Mouse (Mus musculus): ENCODE measurements around the gene Usp12.
A peak's percentile ranks its signal among the peaks of the same experiment; 100 is the strongest.

Gene Usp12

GRCm38 (mm10) chr5:146798031-146798430 lies 3.2 kb upstream of the Usp12 start:
- DNase-seq (ENCODE audit: low spot score), result no peak

GRCm38 (mm10) chr5:146795728-146796127 lies 922 bp upstream of the Usp12 start:
- DNase-seq (ENCODE audit: low spot score), result no peak

DNA sequence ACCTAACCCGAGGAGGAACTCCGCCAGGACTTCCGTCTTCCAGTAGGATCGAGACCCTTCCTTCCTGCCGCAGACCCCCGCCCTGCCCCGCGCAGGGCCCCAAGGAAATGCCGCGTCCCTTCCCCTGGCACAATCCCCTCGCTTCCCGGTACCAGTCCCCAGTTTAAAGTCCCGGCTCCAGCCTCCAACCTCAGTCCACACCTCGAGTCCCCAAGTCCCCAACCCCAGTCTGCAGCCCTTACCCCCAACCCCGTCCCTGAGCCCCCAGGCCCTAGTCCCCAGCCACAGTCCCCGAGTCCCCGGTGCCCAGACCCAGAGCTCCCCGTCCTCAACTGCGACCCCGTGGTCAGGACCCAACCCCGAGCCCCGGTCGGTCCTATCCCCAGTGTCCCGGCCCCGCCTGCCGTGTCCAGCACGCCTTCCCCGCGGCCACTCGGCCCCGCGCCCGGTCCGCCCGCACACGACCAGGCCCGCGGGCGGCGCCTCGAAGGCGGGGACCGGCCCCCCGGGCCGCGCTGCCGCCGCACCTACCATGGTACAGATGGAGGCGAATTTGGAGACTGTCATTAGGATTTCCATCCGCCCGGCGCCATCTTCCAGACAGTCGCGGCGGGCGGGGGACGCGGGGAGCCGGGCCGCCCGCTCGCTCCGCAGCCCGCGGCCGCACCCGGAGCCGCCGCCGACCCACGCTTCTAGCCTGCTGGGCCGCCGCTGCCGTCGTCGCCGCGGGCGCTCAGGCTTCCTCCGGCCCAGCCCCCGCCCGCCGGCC lies 538 bp downstream of the Usp12 start:
- DNase-seq (ENCODE audit: low spot score), result peak; percentile 53

- no peak for DNase-seq (ENCODE audit: low spot score)
Observed at GRCm38 (mm10) chr5:146793630-146794083, 1.1 kb downstream of the Usp12 start.

- no peak for DNase-seq (ENCODE audit: low spot score)
Observed at GRCm38 (mm10) chr5:146792140-146792791, 2.5 kb downstream of the Usp12 start.

DNA sequence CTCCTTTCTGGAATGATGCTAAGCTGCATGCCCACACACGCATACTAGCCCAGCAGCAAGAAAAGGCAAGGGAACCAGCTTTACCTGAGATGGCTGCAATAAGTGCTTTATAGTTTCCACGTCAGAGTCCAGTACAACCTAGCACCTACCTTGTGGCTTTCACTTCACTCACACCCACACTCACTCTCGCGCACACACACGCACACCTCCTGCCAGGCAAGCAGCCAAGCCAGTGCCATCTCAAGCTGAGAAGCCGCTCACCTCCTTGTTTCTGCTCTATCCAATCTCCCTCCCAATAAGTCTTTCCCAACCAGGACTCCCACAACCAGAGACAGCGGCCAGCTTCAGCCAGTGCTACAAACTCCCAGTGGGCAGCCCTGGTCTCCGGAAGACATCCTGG lies 3.9 kb downstream of the Usp12 start:
- DNase-seq (ENCODE audit: low spot score), result no peak

DNA sequence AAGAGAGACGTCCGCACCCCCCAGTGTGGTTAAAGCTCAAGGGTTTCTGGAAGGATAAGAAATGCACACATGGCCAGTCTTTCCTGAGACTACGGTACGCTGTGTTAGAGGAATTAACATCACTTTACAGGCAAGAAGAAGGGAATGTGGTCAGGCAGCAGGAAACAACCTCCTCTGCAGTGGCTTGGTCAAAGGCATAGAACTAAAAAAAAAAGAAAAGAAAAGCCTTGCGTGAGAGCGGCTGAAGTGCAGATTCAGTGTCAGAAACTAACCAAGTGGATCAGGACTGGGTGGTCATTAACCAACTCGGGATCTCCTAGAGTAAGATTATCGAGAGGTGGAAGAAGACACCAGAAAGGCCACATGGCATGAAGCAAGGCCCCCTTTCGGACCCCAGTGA lies 5.4 kb downstream of the Usp12 start:
- DNase-seq (ENCODE audit: low spot score), result no peak

DNA sequence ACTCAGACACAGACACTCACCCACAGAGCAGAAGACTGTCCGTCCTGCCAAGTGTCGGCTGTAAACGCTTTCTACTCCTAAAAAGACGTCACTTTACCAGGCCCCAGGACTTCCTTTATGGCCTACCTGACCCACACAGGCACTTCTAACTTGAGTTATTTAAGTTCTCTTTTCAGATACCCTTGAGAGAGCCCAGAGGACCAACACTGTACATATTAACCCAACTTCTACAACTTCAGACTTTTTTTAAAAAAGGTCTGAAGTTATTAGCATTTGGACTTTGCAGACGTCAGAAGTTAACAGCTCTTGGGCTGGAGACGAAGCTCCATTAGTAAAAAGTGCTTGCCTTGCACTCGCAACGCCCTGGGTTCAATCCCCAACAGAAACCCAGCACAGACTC lies 8.7 kb downstream of the Usp12 start:
- no peak for DNase-seq (ENCODE audit: low spot score)

DNA sequence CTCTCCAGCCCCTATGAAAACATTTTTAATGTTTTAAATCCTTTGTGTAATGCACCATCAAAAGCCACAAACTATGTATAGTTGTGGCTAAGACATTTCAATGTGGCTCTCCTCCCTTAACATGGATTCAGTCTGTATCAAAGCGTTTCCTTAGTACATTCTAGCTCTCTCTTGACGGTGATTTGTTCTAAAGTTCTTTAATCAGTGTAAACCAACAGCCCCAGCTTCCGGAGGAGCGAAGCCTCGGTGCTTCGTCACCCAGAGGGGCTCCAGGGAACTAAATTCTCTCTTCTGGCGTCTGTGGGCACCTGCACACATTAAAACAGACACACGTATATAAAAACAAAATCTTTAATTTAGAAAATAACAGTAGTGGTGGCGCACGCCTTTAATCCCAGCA lies 10.9 kb downstream of the Usp12 start:
- DNase-seq (ENCODE audit: low spot score), result no peak

- DNase-seq (ENCODE audit: low spot score), result no peak
Observed at GRCm38 (mm10) chr5:146783300-146783699, 11.5 kb downstream of the Usp12 start.

- DNase-seq (ENCODE audit: low spot score), result no peak
Observed at GRCm38 (mm10) chr5:146781663-146782062, 13.1 kb downstream of the Usp12 start.

GRCm38 (mm10) chr5:146779931-146780330 lies 14.9 kb downstream of the Usp12 start:
- no peak for DNase-seq (ENCODE audit: low spot score)

DNA sequence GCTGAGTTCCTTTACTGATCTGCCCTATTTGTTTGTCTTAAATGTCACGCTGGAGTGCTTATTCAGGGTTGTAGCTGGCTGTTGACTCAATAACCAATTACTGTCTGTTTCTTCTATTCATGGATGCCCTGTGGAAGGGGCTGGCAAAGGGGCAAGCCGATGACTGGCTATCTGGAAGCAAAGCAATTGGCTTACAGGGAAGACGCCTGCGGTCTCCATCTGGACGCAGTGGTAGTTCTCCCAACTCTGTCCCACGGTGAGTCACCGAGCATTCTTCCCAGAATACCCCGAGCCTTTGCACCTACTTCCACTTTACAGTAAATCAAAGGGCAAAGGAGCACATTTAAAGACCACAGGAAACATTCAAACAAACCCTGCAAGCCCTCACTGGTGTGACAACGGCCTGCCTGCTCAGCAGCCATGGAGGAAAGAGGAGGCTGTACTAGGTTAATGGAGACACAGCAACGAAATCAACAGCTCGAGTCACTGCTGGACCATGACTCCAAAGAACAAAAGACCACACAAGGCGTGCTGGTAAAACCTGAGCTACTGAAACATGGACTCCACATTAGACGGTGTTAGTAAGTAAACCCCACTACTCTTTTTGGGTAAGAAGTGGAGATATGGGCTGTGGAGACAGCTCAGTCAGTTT lies 17.7 kb downstream of the Usp12 start:
- no peak for DNase-seq (ENCODE audit: low spot score)

GRCm38 (mm10) chr5:146771982-146772381 lies 22.8 kb downstream of the Usp12 start:
- DNase-seq (ENCODE audit: low spot score), result peak; percentile 73

DNA sequence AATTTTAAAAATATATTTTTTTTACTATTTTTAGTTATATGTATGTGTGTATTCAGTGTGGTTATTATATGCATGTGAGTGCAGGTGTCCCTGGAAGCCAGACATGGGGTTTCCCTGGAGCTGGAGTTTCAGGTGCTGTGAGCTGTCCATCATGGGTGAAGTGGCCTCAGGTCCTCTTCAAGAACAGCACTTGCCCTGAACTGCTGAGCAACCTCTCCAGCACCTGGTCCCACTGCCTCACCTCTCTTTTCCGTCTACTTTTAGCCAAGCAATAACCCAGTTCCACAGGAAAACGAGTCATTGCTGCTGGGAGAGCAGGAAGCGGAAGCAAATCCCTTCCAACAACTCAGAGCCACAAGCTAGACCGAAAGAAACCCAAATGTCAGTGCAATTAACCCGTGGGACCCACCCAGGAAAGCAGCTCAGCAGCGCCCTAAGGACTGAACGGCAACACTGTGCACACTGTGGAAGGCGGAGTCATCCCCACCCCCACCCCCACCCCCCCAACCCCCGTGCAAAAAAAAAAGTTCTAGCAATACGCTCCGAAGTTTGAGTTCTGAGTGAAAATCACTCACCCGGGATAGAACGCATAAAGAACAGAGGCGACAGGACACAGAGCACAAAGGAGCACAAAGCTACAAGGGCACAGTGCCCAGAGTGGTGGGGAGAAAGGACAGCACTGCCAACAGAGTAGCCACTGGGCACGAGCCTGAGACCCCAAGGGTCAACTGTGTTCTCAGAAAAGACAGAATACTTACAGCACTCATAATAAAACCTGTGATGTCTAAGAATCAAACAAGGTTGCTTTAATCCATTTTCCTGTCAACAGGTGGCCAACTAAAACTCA lies 24.6 kb downstream of the Usp12 start:
- DNase-seq (ENCODE audit: low spot score), result no peak

DNA sequence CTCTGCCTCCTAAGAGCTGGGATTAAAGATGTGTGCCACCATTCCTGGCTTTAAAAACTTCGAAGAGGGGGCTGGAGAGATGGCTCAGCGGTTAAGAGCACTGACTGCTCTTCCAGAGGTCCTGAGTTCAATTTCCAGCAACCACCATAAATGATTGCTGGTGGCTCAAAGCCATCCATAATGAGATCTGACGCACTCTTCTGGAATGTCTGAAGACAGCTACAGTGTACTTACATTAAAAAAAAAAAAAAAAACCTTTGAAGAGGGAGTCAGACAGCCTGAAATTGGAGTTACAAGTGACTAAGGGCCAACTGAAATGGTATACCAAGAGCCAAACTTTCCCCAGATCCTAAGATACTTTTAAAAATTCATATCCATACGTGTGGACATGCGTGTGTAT lies 29.0 kb downstream of the Usp12 start:
- no peak for DNase-seq (ENCODE audit: low spot score)

DNA sequence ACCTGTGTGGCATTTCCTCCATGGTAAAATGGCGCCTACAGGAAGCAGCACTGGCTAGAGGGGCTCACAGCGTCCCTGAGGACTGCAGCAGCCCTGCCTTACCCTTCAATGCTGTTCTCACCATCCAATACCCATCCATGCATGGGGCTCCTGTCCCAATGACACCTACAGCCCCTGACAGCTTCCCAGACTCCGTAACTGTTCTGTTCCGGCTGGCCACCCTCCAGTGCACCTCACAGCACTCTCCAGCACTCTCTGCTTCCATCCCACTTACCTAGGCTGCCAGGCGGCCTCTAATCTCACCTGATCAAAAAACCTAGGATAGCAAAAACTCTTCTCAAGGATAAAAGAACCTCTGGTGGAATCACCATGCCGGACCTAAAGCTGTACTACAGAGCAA lies 35.6 kb downstream of the Usp12 start:
- DNase-seq (ENCODE audit: low spot score), result no peak

GRCm38 (mm10) chr5:146757921-146758320 lies 36.9 kb downstream of the Usp12 start:
- DNase-seq (ENCODE audit: low spot score), result no peak

DNA sequence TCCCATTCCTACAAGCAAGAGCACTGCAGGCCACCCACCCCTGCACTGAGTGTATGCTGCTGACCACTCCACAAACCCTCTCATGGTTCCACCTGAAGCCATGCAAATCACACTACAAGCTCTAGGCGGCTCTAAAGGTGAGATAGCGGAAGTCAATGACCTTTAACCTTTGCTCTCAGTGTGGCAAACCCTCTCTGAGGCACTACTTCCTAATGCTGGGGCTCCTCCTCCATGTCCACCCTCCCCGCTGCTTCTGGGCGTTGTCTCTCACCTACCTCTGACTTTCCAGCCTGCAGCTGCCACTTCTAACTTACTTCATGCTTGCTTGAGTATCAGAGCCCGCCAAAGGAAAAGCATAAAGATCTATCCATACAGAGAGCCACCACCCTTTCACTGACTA lies 37.5 kb downstream of the Usp12 start:
- no peak for DNase-seq (ENCODE audit: low spot score)

DNA sequence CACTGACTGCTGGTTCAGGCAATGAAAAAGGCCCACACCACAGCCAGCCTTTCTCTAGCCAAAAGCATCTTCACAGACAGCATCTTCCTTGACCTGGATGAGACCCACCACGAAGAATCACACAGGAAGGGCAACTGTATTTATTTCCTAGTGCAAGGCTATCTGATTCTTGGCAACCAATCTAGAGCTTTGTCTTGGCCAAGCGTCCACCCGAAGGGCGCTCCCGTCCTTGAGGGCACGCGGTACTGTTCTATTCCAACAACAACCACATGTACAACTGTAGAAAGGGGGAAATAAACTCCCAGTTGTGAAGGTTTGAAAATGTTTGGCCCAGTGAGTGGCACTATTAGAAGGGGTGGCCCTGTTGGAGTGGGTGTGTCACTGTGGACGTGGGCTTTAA lies 41.6 kb downstream of the Usp12 start:
- DNase-seq (ENCODE audit: low spot score), result no peak

- no peak for DNase-seq (ENCODE audit: low spot score)
Observed at GRCm38 (mm10) chr5:146750958-146751357, 43.8 kb downstream of the Usp12 start.

DNA sequence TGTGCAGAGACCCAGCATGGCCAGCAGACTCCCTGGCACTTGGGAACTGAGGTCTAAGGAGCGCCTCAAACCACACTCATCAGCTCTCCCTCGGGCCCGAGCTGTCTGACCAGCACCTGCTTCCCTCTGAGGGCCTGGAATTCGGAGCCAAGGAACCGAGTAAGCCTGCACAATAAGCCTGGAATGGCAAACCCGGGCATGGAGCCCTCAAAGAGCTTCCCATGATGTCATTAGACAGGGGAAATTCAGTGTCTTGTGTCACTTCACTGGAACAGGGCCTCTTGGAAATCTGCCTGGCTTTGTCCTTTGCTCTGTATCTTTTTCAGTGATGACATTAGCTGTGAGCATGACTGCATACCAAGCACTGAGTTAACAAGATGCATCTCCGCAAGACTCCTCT lies 44.5 kb downstream of the Usp12 start:
- no peak for DNase-seq (ENCODE audit: low spot score)

Measured in testis, postnatal 14 days (tissue).